ENCODE assay signal across 20 mouse cellular contexts in genomic region chr13:57147623-57148022, GRCm38 (mm10).
DNase-seq lines count a peak whose midpoint lies in the region; ATAC-seq and TF ChIP-seq lines count a peak whose summit lies in the region.
"Had no signal": no experiment of that assay in that cellular context is flagged by ENCODE, and none has a peak within 500 bp of the region (broad histone marks: within the 10 kb centered on the region; RNA-seq: fewer than 3 reads in every experiment).

No protein-coding gene starts in this region.

- no peaks in the 10 kb centered on the region for H3K36me3 ChIP-seq in lung, embryonic 14.5 days (ENCODE audit: insufficient read depth)
- H3K36me3 ChIP-seq in lung, postnatal 0 days (ENCODE audit: insufficient read depth, low read length): no peaks in the 10 kb centered on the region
- H3K36me3 ChIP-seq: embryonic facial prominence, embryonic 12.5 days; embryonic facial prominence, embryonic 15.5 days; forebrain, embryonic 10.5 days; forebrain, embryonic 12.5 days had no signal

- H3K27ac ChIP-seq in lung, embryonic 14.5 days (ENCODE audit: low read depth): no peak overlapping the region
- H3K27ac ChIP-seq in lung, postnatal 0 days (ENCODE audit: low read length): no peak overlapping the region
- H3K27ac ChIP-seq: embryonic facial prominence, embryonic 12.5 days; embryonic facial prominence, embryonic 15.5 days; forebrain, embryonic 10.5 days; forebrain, embryonic 12.5 days had no signal

- H3K27me3 ChIP-seq in lung, embryonic 14.5 days (ENCODE audit: insufficient read depth, low read length): no peaks in the 10 kb centered on the region
- no peaks in the 10 kb centered on the region for H3K27me3 ChIP-seq in lung, postnatal 0 days (replicated peaks; ENCODE audit: insufficient read depth, low read length)
- H3K27me3 ChIP-seq: embryonic facial prominence, embryonic 12.5 days; embryonic facial prominence, embryonic 15.5 days; forebrain, embryonic 12.5 days had no signal

- H3K4me3 ChIP-seq in lung, embryonic 14.5 days (ENCODE audit: low read depth, low read length): no peak overlapping the region
- H3K4me3 ChIP-seq in lung, postnatal 0 days (ENCODE audit: low read depth, low read length): no peak overlapping the region
- H3K4me3 ChIP-seq: embryonic facial prominence, embryonic 12.5 days; embryonic facial prominence, embryonic 15.5 days; erythroblast, embryonic 14.5 days; forebrain, embryonic 10.5 days; forebrain, embryonic 12.5 days had no signal

- no peaks in the 10 kb centered on the region for H3K9me3 ChIP-seq in lung, embryonic 14.5 days (ENCODE audit: low read depth, low read length)
- no peaks in the 10 kb centered on the region for H3K9me3 ChIP-seq in lung, postnatal 0 days (ENCODE audit: low read length)
- H3K9me3 ChIP-seq: embryonic facial prominence, embryonic 12.5 days; embryonic facial prominence, embryonic 15.5 days; forebrain, embryonic 10.5 days; forebrain, embryonic 12.5 days had no signal

- H3K9ac ChIP-seq in lung, embryonic 14.5 days: no peak overlapping the region
- no peak overlapping the region for H3K9ac ChIP-seq in lung, postnatal 0 days (replicated peaks; ENCODE audit: low read depth)
- H3K9ac ChIP-seq: embryonic facial prominence, embryonic 12.5 days; embryonic facial prominence, embryonic 15.5 days; forebrain, embryonic 12.5 days had no signal

- no peak overlapping the region for H3K4me2 ChIP-seq in lung, embryonic 14.5 days
- no peak overlapping the region for H3K4me2 ChIP-seq in lung, postnatal 0 days (replicated peaks; ENCODE audit: low read depth, low read length)
- H3K4me2 ChIP-seq: embryonic facial prominence, embryonic 12.5 days; embryonic facial prominence, embryonic 15.5 days; forebrain, embryonic 12.5 days had no signal

- no peak for TF ChIP-seq CTCF in lung, embryonic 14.5 days (IDR thresholded peaks at IDR 0.05; ENCODE audit: low read depth)
- no peak for TF ChIP-seq CTCF in lung, postnatal 0 days (IDR thresholded peaks at IDR 0.05)

- ATAC-seq in lung, embryonic 14.5 days (ENCODE audit: insufficient read depth): peak; percentile 31
- ATAC-seq in lung, postnatal 0 days: no peak
- ATAC-seq: forebrain, embryonic 14.5 days; forebrain, embryonic 16.5 days had no signal

- TF ChIP-seq EP300 in lung, postnatal 0 days (IDR thresholded peaks at IDR 0.05): no peak

- H3K4me1 ChIP-seq in lung, embryonic 14.5 days (ENCODE audit: insufficient read depth): no peaks in the 10 kb centered on the region; the same call in 1 of the 2 replicates
- H3K4me1 ChIP-seq in lung, postnatal 0 days (ENCODE audit: insufficient read depth, low read depth, low read length): no peaks in the 10 kb centered on the region
- H3K4me1 ChIP-seq: embryonic facial prominence, embryonic 12.5 days had no signal

- WGBS in lung, embryonic 14.5 days: 40% methylated on average over 2 of the region's 2 CpGs
- WGBS in lung, postnatal 0 days: 55% methylated on average over 2 of the region's 2 CpGs

- DNase-seq in adrenal gland, postnatal 14 days: peak; percentile 6
- no peak for DNase-seq in adrenal gland, adult 8-10 months
- peak; percentile 71 for DNase-seq in lung, embryonic 14.5 days
- DNase-seq in lung, adult 18-20 months: no peak
- DNase-seq in lung, postnatal 0 days (ENCODE audit: low spot score): peak; percentile 6
- no peak for DNase-seq in lung, postnatal 36 days
- DNase-seq: cerebellum, adult 11 months; cerebellum, adult 18-20 months; cerebellum, adult 8-10 months; cerebellum, adult 9-11 months; cerebellum, postnatal 14 days; cerebellum, postnatal 36 days; embryo, embryonic 11 days had no signal

Comparison
In these comparisons a context has a peak if more than half of its experiments do, and no peak if none do; other contexts are left out.
1. DNase-seq: peak in adrenal gland, postnatal 14 days (single experiment), lung, embryonic 14.5 days (single experiment) and lung, postnatal 0 days (single experiment); none in adrenal gland, adult 8-10 months (single experiment), lung, adult 18-20 months (0 of 2) and lung, postnatal 36 days (single experiment).